Comparison of ENCODE assay signal across 26 mouse cellular contexts in genomic region chr9:94430996-94431395, GRCm38 (mm10).
"Had no signal": no experiment of that assay in that cellular context is flagged by ENCODE, and none has a peak within 500 bp of the region (broad histone marks: within the 10 kb centered on the region; RNA-seq: fewer than 3 reads in every experiment).

No protein-coding gene starts in this region.

- H3K9ac ChIP-seq: heart, embryonic 12.5 days; hindbrain, embryonic 12.5 days; hindbrain, embryonic 15.5 days; kidney, embryonic 15.5 days; limb, embryonic 13.5 days; limb, embryonic 15.5 days; liver, embryonic 13.5 days had no signal

- H3K36me3 ChIP-seq: heart, embryonic 10.5 days; heart, embryonic 12.5 days; hindbrain, embryonic 10.5 days; hindbrain, embryonic 12.5 days; hindbrain, embryonic 15.5 days; kidney, embryonic 15.5 days; limb, embryonic 13.5 days; limb, embryonic 15.5 days; liver, embryonic 13.5 days had no signal

- H3K4me1 ChIP-seq: hindbrain, embryonic 15.5 days; kidney, embryonic 15.5 days had no signal

- H3K27me3 ChIP-seq: heart, embryonic 12.5 days; hindbrain, embryonic 12.5 days; hindbrain, embryonic 15.5 days; kidney, embryonic 15.5 days; limb, embryonic 13.5 days; limb, embryonic 15.5 days; liver, embryonic 13.5 days had no signal

- H3K4me3 ChIP-seq: heart, adult 2 months; heart, embryonic 10.5 days; heart, embryonic 12.5 days; hindbrain, embryonic 10.5 days; hindbrain, embryonic 12.5 days; hindbrain, embryonic 15.5 days; kidney, embryonic 15.5 days; limb, embryonic 13.5 days; limb, embryonic 15.5 days; liver, embryonic 13.5 days had no signal

- H3K4me2 ChIP-seq: heart, embryonic 12.5 days; hindbrain, embryonic 12.5 days; hindbrain, embryonic 15.5 days; kidney, embryonic 15.5 days; limb, embryonic 13.5 days; limb, embryonic 15.5 days; liver, embryonic 11.5 days; liver, embryonic 13.5 days had no signal

- DNase-seq: gastrocnemius, postnatal 14 days; gastrocnemius, postnatal 36 days; heart, adult 2 months; heart, postnatal 10 days; heart, postnatal 4 days; kidney, adult 11 months; kidney, adult 2 months; kidney, adult 9 months; kidney, postnatal 14 days; kidney, postnatal 36 days; layer of hippocampus, adult 9-11 months; layer of hippocampus, postnatal 36 days; left cerebral cortex, postnatal 4 days had no signal

- ATAC-seq: hindbrain, postnatal 0 days; intestine, embryonic 16.5 days had no signal

- H3K9me3 ChIP-seq: heart, embryonic 10.5 days; heart, embryonic 12.5 days; hindbrain, embryonic 10.5 days; hindbrain, embryonic 12.5 days; hindbrain, embryonic 15.5 days; kidney, embryonic 15.5 days; limb, embryonic 13.5 days; limb, embryonic 15.5 days; liver, embryonic 13.5 days had no signal

- H3K27ac ChIP-seq: heart, adult 2 months; heart, embryonic 10.5 days; hindbrain, embryonic 10.5 days; hindbrain, embryonic 12.5 days; hindbrain, embryonic 15.5 days; hindbrain, postnatal 0 days; kidney, embryonic 15.5 days; kidney, postnatal 0 days; limb, embryonic 13.5 days; limb, embryonic 15.5 days; liver, embryonic 13.5 days had no signal
